Mouse (Mus musculus) midbrain, postnatal 0 days (tissue): ENCODE data around the gene Pkd1l1. TPM values are rescaled to one million over a fixed set of nuclear protein-coding genes. Genes with fewer than 3 reads are reported as not detected.

Experiments
- ATAC-seq: fragments of 200-750 bp; cut with Nextera tagmentation; 2 replicates; pipeline ENCODE4 v1.8.0; 2017; ENCODE audit warnings: moderate number of reproducible peaks, mild to moderate bottlenecking, moderate TSS enrichment, moderate library complexity; ENCODE audit not compliant: low FRiP score
- DNase-seq: peaks from one replicate; pipeline ENCODE4 v3.0.0-alpha.2; 2015; ENCODE audit warnings: low spot score
- H3K27ac ChIP-seq: fragments of 300-500 bp; sonication (generic); 2 replicates; pipeline ENCODE4 v1.5.1; 2014; ENCODE audit warnings: low read depth, mild to moderate bottlenecking, low read length, mixed read lengths
- H3K27me3 ChIP-seq: fragments of 300-500 bp; sonication (generic); 2 replicates; pipeline ENCODE4 v1.6.1; 2014; ENCODE audit warnings: low read length, control low read depth, mixed read lengths; ENCODE audit not compliant: insufficient read depth
- H3K36me3 ChIP-seq: fragments of 300-500 bp; sonication (generic); 2 replicates; pipeline ENCODE4 v1.6.1; 2014; ENCODE audit warnings: low read length, control low read depth, mixed read lengths; ENCODE audit not compliant: insufficient read depth
- H3K4me1 ChIP-seq: fragments of 300-500 bp; sonication (generic); 2 replicates; pipeline ENCODE4 v1.6.1; 2014; ENCODE audit warnings: mild to moderate bottlenecking, control low read depth, antibody characterized with exemption, low read length, mixed read lengths; ENCODE audit not compliant: insufficient read depth
- H3K4me2 ChIP-seq: fragments of 300-500 bp; sonication (generic); 2 replicates; pipeline ENCODE4 v1.6.1; 2014; ENCODE audit warnings: low read depth, mild to moderate bottlenecking, low read length, mixed read lengths; ENCODE audit not compliant: poor library complexity, severe bottlenecking
- H3K4me3 ChIP-seq: fragments of 300-500 bp; sonication (generic); 2 replicates; pipeline ENCODE4 v1.5.1; 2014; ENCODE audit warnings: low read depth, mild to moderate bottlenecking, low read length, moderate library complexity
- H3K9ac ChIP-seq: fragments of 300-500 bp; sonication (generic); replicated peaks from 2 replicates; pipeline ENCODE4 v1.6.1; 2014; ENCODE audit warnings: mild to moderate bottlenecking, low read length, moderate library complexity, mixed read lengths; ENCODE audit not compliant: poor library complexity, severe bottlenecking
- H3K9me3 ChIP-seq: fragments of 300-500 bp; sonication (generic); 2 replicates; pipeline ENCODE4 v1.6.1; 2016; ENCODE audit warnings: low read length, control low read depth
- CTCF ChIP-seq: IDR thresholded peaks from 2 replicates; pipeline ENCODE4 v1.5.1; 2016; ENCODE audit warnings: antibody characterized with exemption, mild to moderate bottlenecking
- WGBS: fragments of 180-500 bp; shearing (Covaris S2); extraction: QIAGEN DNeasy Blood & Tissue Kit; methylation state at CpG from one replicate; pipeline ENCODE4 v1.1.7; 2014; 5-methylcytosine and 5-hydroxymethylcytosine counted together
- polyA plus RNA-seq: library from polyadenylated mRNA; unstranded; fragments of >200 nt; fragmentation: Nextera tagmentation; extraction: Ambion mirVana; gene quantifications from 2 replicates; pipeline ENCODE4 v1.2.1, GENCODE M21; 2015
- total RNA-seq: library from RNA; depleted of rRNA; stranded (reverse); fragments of >200 nt; gene quantifications from 2 replicates; pipeline ENCODE4 v1.2.3, GENCODE M21; 2014; rRNA removed

Gene Pkd1l1
- total RNA-seq (0.22 and 1.6 TPM in 2 replicates), polyA plus RNA-seq (0.27 and 0.57 TPM in 2 replicates)

DNA sequence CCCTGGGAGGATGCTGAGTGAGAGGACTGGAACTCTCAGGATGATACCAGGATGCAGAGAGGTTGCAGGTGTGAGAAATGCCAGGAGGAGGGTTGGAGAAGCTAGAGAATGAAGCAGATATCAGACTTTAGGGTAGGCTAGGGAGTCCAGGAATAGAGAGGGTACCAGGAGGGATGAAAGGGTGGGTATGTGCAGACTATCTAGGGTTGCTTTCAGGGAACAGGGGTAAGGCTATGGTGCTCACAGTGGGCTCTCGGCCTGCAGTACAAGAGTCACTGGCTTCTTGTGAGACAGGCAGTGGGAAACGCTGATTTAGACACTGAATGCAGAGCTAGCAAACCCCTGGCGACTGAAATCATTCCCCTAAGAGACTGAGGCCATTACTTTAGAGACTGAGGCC is at the start of gene Pkd1l1:
Gene Pkd1l1, minus strand, starts transcription at position 101 of the 400 bp plus-strand sequence.
- H3K4me2 ChIP-seq: no peak within 1 kb of the TSS
- no peak within 1 kb of the TSS for H3K27ac ChIP-seq
- H3K4me1 ChIP-seq: no peaks in the 10 kb centered on the region
- WGBS: 49% methylated on average over 3 of the region's 3 CpGs
- H3K27me3 ChIP-seq: no peaks in the 10 kb centered on the region
- no peak for DNase-seq
- TF ChIP-seq CTCF: no peak
- H3K4me3 ChIP-seq: no peak within 1 kb of the TSS
- no peak for ATAC-seq
- H3K9me3 ChIP-seq: no peaks in the 10 kb centered on the region
- H3K9ac ChIP-seq: no peak within 1 kb of the TSS
- H3K36me3 ChIP-seq: no peaks in the 10 kb centered on the region

DNA sequence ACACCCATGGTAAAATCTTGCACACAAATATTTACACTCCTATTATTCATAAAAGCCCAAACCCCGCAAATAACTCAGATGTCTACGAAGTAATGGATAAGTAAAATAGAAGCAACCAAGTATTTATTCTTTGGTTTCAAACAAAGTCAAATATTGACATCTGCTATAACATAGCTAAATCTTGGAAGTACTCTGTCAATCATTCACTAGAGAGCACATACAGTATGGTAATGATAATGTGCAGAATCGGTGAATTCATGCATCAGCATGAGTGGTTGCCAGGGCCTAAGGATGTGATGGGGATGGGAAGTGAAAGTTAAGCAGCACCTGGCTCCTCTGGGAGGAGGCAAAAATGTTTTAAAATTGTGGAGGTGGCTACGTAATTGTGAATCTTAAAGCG is 47.1 kb upstream of the Pkd1l1 start:
- Histone ChIP-seq H3K4me3 (no peak overlapping the region), H3K27me3 (no peaks in the 10 kb centered on the region), H3K9me3 (no peaks in the 10 kb centered on the region), H3K27ac (no peak overlapping the region), H3K36me3 (no peaks in the 10 kb centered on the region), H3K4me1 (no peaks in the 10 kb centered on the region), H3K9ac (no peak overlapping the region), H3K4me2 (no peak overlapping the region)
- no peak for TF ChIP-seq CTCF
- no peak for DNase-seq
- WGBS: 93% methylated on average over 5 of the region's 5 CpGs
- no peak for ATAC-seq

DNA sequence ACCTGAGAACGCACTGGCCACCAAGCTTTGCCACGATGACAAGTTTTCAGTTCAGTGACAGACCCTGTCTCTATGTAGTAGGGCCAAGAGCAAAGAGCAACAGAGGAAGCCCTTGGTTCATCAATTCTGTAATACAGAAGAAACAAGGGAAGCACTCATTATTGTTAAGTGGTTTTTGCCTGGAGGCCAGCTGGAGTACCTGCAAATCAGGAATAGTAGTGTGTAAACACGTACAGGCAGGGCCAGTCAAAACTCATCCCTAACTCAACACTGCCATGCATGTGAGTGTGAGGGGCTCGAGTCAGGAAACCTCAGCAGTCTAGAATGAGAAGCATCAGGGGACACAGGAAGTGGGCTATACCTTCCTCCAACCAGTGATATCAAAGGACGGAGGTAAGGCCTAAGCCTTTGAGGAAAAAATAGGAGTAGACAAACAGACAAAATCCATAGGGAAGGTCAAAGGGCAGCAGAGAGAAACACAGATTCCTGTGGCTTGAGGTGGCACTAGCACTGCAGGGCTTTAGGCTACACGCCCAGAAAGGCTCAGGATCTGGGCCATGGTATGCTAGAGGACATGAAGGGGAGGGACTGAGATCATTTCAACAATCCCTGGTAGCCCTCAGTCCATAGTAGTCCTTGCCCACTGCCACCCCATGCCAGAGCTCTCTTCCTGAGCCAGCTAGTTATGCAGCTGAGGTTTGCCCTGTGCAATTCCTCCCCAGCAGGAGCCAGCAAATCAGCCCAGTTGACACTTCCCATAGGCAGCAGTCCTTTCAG is 45.6 kb upstream of the Pkd1l1 start:
- DNase-seq: no peak
- Histone ChIP-seq H3K9me3 (no peaks in the 10 kb centered on the region), H3K9ac (no peak overlapping the region), H3K27me3 (no peaks in the 10 kb centered on the region), H3K4me2 (no peak overlapping the region), H3K36me3 (no peaks in the 10 kb centered on the region), H3K4me3 (no peak overlapping the region), H3K27ac (no peak overlapping the region), H3K4me1 (no peaks in the 10 kb centered on the region)
- no peak for TF ChIP-seq CTCF
- ATAC-seq: no peak
- 69% methylated on average over 6 of the region's 6 CpGs for WGBS

DNA sequence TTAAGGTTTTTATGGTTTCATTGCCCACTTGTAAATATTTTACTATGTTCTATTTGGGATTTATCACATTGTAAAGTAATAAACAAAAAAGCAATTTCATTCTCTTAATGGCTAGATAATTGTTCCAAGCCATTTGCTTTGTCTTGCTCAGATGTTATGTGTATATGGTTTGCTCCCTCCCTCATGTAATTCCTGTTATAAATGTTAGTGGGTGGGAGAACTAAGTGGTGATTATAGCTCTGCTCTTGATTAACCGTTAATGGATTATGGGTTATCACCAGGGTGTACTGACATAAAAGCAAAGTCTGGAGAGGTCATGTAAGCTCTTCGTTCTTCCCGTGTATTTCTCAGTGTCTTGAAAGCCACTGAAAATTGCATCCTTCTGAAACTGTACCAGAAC is 41.7 kb upstream of the Pkd1l1 start:
- peaks cover 3% of the 10 kb centered on the region; the same call in 1 of the 2 replicates for H3K4me1 ChIP-seq
- H3K27ac ChIP-seq: no peak overlapping the region
- H3K4me2 ChIP-seq: no peak overlapping the region
- TF ChIP-seq CTCF: no peak
- 86% methylated on average over 3 of the region's 3 CpGs for WGBS
- no peaks in the 10 kb centered on the region for H3K36me3 ChIP-seq
- no peak for DNase-seq
- no peak overlapping the region for H3K4me3 ChIP-seq
- H3K27me3 ChIP-seq: no peaks in the 10 kb centered on the region
- H3K9ac ChIP-seq: no peak overlapping the region
- ATAC-seq: no peak
- no peaks in the 10 kb centered on the region for H3K9me3 ChIP-seq

DNA sequence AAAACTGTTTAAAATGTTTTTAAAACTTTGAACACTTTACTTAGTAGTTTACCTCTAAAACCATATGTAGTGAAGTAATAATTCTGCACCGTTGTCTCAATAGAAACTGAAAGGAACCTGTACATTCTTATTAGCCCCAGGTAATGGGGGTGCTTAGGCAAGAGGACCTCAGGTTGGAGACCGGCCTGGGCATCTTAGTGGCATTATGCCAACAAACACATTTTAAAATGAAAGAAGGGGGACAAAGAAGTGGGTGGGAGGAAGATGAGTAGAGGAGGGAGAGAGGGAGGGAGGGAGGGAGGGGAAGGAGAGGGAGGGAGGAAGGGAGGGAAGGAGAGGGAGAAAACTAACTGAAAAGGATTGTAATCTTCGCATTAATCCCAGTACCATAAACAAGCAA is 38.3 kb upstream of the Pkd1l1 start:
- H3K9me3 ChIP-seq: no peaks in the 10 kb centered on the region
- peak overlapping the region; percentile 73; the same call in 1 of the 2 replicates for H3K9ac ChIP-seq
- peak overlapping the region; percentile 77 for H3K4me2 ChIP-seq
- no peaks in the 10 kb centered on the region for H3K27me3 ChIP-seq
- peaks cover 3% of the 10 kb centered on the region; the same call in 1 of the 2 replicates for H3K4me1 ChIP-seq
- 2% methylated on average over 3 of the region's 3 CpGs for WGBS
- H3K4me3 ChIP-seq: peak overlapping the region; percentile 73
- peak; percentile 34; the same call in 1 of the 2 replicates for ATAC-seq
- DNase-seq: peak; percentile 4
- TF ChIP-seq CTCF: no peak
- no peaks in the 10 kb centered on the region for H3K36me3 ChIP-seq
- no peak overlapping the region for H3K27ac ChIP-seq

DNA sequence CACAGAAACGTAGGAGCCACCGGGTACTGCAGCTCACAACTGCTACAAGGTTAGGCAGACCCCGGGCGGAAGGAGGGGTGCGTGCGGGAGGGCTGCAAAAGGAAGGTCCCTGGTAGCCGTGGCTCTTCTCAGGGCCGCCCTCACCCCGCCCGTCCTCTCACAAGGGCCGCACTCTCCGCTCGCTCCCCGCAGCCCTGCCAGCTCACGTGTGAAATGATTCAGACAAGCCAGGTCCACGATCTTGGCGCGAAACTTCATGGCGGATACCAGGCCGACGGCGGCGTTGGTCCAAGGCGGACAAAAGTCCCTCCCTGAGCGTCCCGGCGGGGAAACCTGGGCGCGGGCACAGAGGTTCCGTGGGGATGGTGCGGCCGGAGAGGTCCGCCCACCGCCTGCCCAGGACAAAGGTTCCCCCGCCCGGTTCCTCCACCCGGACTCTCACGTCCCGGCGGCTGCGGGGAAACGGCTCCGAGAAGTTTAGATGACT is 37.8 kb upstream of the Pkd1l1 start, which contains the start of gene Hus1:
Gene Hus1, minus strand, starts transcription at position 339 of the 487 bp plus-strand sequence.
- H3K4me1 ChIP-seq: peaks cover 3% of the 10 kb centered on the region; the same call in 1 of the 2 replicates
- peak; percentile 85 for DNase-seq
- peak within 1 kb of the TSS; percentile 74 for H3K27ac ChIP-seq
- WGBS: under 1% methylated on average over 43 of the region's 43 CpGs
- peak within 1 kb of the TSS; percentile 73 for H3K9ac ChIP-seq
- no peaks in the 10 kb centered on the region for H3K36me3 ChIP-seq
- TF ChIP-seq CTCF: no peak
- no peaks in the 10 kb centered on the region for H3K27me3 ChIP-seq
- peak within 1 kb of the TSS; percentile 73 for H3K4me3 ChIP-seq
- no peaks in the 10 kb centered on the region for H3K9me3 ChIP-seq
- peak; percentile 93 for ATAC-seq
- H3K4me2 ChIP-seq: peak within 1 kb of the TSS; percentile 77
